Comparison of ENCODE assay signal across 12 mouse cellular contexts in the genomic region with DNA sequence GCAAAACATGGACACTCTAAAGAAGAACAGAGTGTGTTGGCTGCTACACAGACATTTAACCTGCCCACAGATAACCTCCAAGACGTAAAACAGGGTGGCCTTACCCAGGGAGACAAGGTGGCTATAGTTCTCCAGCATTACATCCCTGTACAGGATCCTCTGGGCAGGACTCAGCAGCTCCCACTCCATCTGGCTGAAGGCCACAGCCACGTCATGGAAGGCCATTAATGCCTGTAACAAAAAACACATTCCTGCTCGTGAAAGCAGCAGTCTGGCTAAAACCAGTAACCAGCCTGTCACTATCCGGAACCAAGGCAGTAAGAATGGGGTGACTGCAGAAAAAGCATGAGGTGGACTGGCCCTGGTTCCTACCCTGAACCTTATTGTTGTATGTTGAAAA. TPM values are rescaled to one million over a fixed set of nuclear protein-coding genes. Genes with fewer than 3 reads are reported as not detected.
A peak's percentile ranks its signal among the peaks of the same experiment; 100 is the strongest.
DNase-seq lines count a peak whose midpoint lies in the region; ATAC-seq and TF ChIP-seq lines count a peak whose summit lies in the region.
"Had no signal": no experiment of that assay in that cellular context is flagged by ENCODE, and none has a peak within 500 bp of the region (broad histone marks: within the 10 kb centered on the region; RNA-seq: fewer than 3 reads in every experiment).

No protein-coding gene starts in this region.

- no peaks in the 10 kb centered on the region for H3K27me3 ChIP-seq in intestine, embryonic 14.5 days (replicated peaks; ENCODE audit: control insufficient read depth, insufficient read depth, low read length)
- no peaks in the 10 kb centered on the region for H3K27me3 ChIP-seq in intestine, embryonic 16.5 days (replicated peaks; ENCODE audit: control insufficient read depth, insufficient read depth, low read length)
- H3K27me3 ChIP-seq in kidney, embryonic 14.5 days (ENCODE audit: control insufficient read depth, insufficient read depth, low read length) = no peaks in the 10 kb centered on the region
- H3K27me3 ChIP-seq: liver, embryonic 13.5 days; Patski had no signal

- no peak overlapping the region for H3K4me2 ChIP-seq in intestine, embryonic 14.5 days (ENCODE audit: low read length)
- no peak overlapping the region for H3K4me2 ChIP-seq in intestine, embryonic 16.5 days (ENCODE audit: low read depth, low read length)
- H3K4me2 ChIP-seq in kidney, embryonic 14.5 days (replicated peaks; ENCODE audit: low read depth, low read length) = no peak overlapping the region
- H3K4me2 ChIP-seq: liver, embryonic 13.5 days had no signal

- WGBS in intestine, embryonic 14.5 days = 54% methylated on average over 4 of the region's 4 CpGs
- WGBS in intestine, embryonic 16.5 days = 66% methylated on average over 4 of the region's 4 CpGs
- 46% methylated on average over 4 of the region's 4 CpGs for WGBS in kidney, embryonic 14.5 days

- H3K9me3 ChIP-seq in intestine, embryonic 14.5 days (ENCODE audit: control insufficient read depth, low read length) = peaks cover 12% of the 10 kb centered on the region
- H3K9me3 ChIP-seq in intestine, embryonic 16.5 days (ENCODE audit: control insufficient read depth, low read length) = peaks cover 4% of the 10 kb centered on the region; the same call in 1 of the 2 replicates
- H3K9me3 ChIP-seq in kidney, embryonic 14.5 days (ENCODE audit: control insufficient read depth, low read length) = no peaks in the 10 kb centered on the region
- H3K9me3 ChIP-seq: liver, embryonic 13.5 days had no signal

- no peak overlapping the region for H3K4me3 ChIP-seq in intestine, embryonic 14.5 days (ENCODE audit: low read depth, low read length)
- H3K4me3 ChIP-seq in intestine, embryonic 16.5 days (ENCODE audit: low read length) = no peak overlapping the region
- no peak overlapping the region for H3K4me3 ChIP-seq in kidney, embryonic 14.5 days (ENCODE audit: low read length)
- H3K4me3 ChIP-seq: liver, embryonic 13.5 days had no signal

- H3K4me1 ChIP-seq in intestine, embryonic 14.5 days (replicated peaks; ENCODE audit: control insufficient read depth, insufficient read depth, low read length) = no peaks in the 10 kb centered on the region
- no peaks in the 10 kb centered on the region for H3K4me1 ChIP-seq in intestine, embryonic 16.5 days (ENCODE audit: control insufficient read depth, insufficient read depth, low read length)
- 0 out of 2 replicates have a peak, but pooled peaks cover 3% of the 10 kb centered on the region for H3K4me1 ChIP-seq in kidney, embryonic 14.5 days (ENCODE audit: control insufficient read depth, insufficient read depth, low read length)
- H3K4me1 ChIP-seq: liver, embryonic 13.5 days had no signal

- ATAC-seq in intestine, embryonic 14.5 days (replicated peaks; ENCODE audit: low FRiP score, low TSS enrichment, low read depth) = no peak
- ATAC-seq in intestine, embryonic 16.5 days = no peak
- peak; percentile 35; the same call in 1 of the 2 replicates for ATAC-seq in kidney, embryonic 14.5 days (ENCODE audit: low FRiP score, low TSS enrichment)
- ATAC-seq in frontal cortex, adult (ENCODE audit: low TSS enrichment) = no peak
- ATAC-seq: Patski had no signal

- peak; percentile 62 for DNase-seq in intestine, embryonic 14.5 days (ENCODE audit: low spot score)
- DNase-seq in brain, embryonic 14.5 days (ENCODE audit: low read depth) = peak; percentile 75
- DNase-seq in lung, postnatal 36 days = peak; percentile 57
- no peak for DNase-seq in thymus, postnatal 4 days
- DNase-seq in frontal cortex, adult 2 months (ENCODE audit: extremely low spot score in 1 of 2, low spot score in 1 of 2) = no peak
- DNase-seq: cerebellum, adult 11 months; liver, embryonic 13.5 days; thymus, postnatal 14 days had no signal

- no peak overlapping the region for H3K27ac ChIP-seq in intestine, embryonic 14.5 days (ENCODE audit: low read depth)
- no peak overlapping the region for H3K27ac ChIP-seq in intestine, embryonic 16.5 days (ENCODE audit: low read length)
- no peak overlapping the region for H3K27ac ChIP-seq in kidney, embryonic 14.5 days (ENCODE audit: low read depth, low read length)
- H3K27ac ChIP-seq: liver, embryonic 13.5 days had no signal

- no peak for TF ChIP-seq POLR2A in brain, embryonic 14.5 days (IDR thresholded peaks at IDR 0.05; ENCODE audit: borderline replicate concordance, extremely low read depth, insufficient read depth, insufficient read length, poor library complexity, severe bottlenecking)

- no peak for TF ChIP-seq CTCF in brain, embryonic 14.5 days (IDR thresholded peaks at IDR 0.05; ENCODE audit: borderline replicate concordance, extremely low read depth, insufficient read depth, insufficient read length)

- H3K9ac ChIP-seq in intestine, embryonic 14.5 days (ENCODE audit: low read length) = no peak overlapping the region
- H3K9ac ChIP-seq in intestine, embryonic 16.5 days (ENCODE audit: low read depth, low read length) = no peak overlapping the region
- H3K9ac ChIP-seq in kidney, embryonic 14.5 days (ENCODE audit: low read depth, low read length) = no peak overlapping the region
- H3K9ac ChIP-seq: liver, embryonic 13.5 days had no signal

- peaks cover 16% of the 10 kb centered on the region for H3K36me3 ChIP-seq in intestine, embryonic 14.5 days (ENCODE audit: control insufficient read depth, insufficient read depth, low read length)
- H3K36me3 ChIP-seq in intestine, embryonic 16.5 days (ENCODE audit: control insufficient read depth, insufficient read depth, low read length) = peaks cover 5% of the 10 kb centered on the region; the same call in 1 of the 2 replicates
- H3K36me3 ChIP-seq in kidney, embryonic 14.5 days (ENCODE audit: control insufficient read depth, insufficient read depth, low read length) = peaks cover 10% of the 10 kb centered on the region

RNA-seq across cellular contexts. Expression of gene Zfp169, which starts 14.6 kb away (rescaled TPM):
- 6.2 and 6.6 TPM in 2 replicates for polyA plus RNA-seq in intestine, embryonic 14.5 days (2014; fragmentation: Nextera tagmentation; extraction: Ambion mirVana)
- 2.1 and 3.2 TPM in 2 replicates for polyA plus RNA-seq in intestine, embryonic 16.5 days (2015; fragmentation: Nextera tagmentation; extraction: Ambion mirVana)
- 13.1 and 14.8 TPM in 2 replicates for polyA plus RNA-seq in brain, embryonic 14.5 days (2012; rRNA removed)
- polyA plus RNA-seq in kidney, embryonic 14.5 days (2014; fragmentation: Nextera tagmentation; extraction: Ambion mirVana) = 2.3 and 4.0 TPM in 2 replicates
- 12.0 and 13.3 TPM in 2 replicates for polyA plus RNA-seq in frontal cortex, adult 2 months (2012; rRNA removed)

RNA-seq across cellular contexts. Expression of gene A830005F24Rik, which starts 14.7 kb away (rescaled TPM):
- polyA plus RNA-seq in intestine, embryonic 14.5 days (2014; fragmentation: Nextera tagmentation; extraction: Ambion mirVana) = 0.79 and 1.1 TPM in 2 replicates
- 0.57 and 0.60 TPM in 2 replicates for polyA plus RNA-seq in intestine, embryonic 16.5 days (2015; fragmentation: Nextera tagmentation; extraction: Ambion mirVana)
- 1.5 and 1.8 TPM in 2 replicates for polyA plus RNA-seq in brain, embryonic 14.5 days (2012; rRNA removed)
- polyA plus RNA-seq in kidney, embryonic 14.5 days (2014; fragmentation: Nextera tagmentation; extraction: Ambion mirVana) = 2.0 and 2.1 TPM in 2 replicates
- polyA plus RNA-seq in frontal cortex, adult 2 months (2012; rRNA removed) = 0.80 and 1.5 TPM in 2 replicates

Comparison
In these comparisons a context has a peak if more than half of its experiments do, and no peak if none do; other contexts are left out.
1. DNase-seq: peak in intestine, embryonic 14.5 days (single experiment), brain, embryonic 14.5 days (single experiment) and lung, postnatal 36 days (single experiment); none in thymus, postnatal 4 days (single experiment) and frontal cortex, adult 2 months (0 of 2).